Mouse (Mus musculus): Measurements from ENCODE around the gene Sh3pxd2a.

Sh3pxd2a gene

DNA sequence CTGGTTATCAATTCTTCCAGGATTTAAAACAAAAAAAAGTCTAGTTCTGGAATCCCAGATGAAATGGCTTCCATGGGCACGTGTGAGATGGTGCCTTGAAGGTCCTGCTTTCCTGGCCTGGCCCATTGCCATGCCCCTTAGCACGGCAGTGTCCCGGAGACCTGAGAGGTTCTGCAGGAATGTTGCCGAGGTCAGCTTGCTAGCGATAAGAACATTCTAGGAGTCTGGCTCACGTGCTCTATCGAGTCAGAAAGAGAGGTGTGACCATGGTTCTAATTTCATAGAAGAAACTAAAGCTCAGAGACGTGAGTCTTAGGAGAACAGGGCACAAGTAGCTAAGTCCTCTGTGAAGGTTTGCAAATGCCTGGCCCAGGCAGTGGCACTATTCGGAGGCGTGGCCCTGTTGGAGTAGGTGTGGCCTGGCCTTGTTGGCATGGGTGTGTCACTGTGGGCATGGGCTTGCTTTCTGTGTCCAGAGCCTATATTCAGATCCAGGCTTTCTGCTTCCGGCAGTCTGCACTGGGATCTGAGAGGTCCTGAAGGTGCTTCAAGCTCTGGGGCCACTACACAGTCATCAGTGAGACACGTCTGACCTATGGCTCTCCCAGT, 96.8 kb downstream of the Sh3pxd2a start:
- no peak for DNase-seq

DNA sequence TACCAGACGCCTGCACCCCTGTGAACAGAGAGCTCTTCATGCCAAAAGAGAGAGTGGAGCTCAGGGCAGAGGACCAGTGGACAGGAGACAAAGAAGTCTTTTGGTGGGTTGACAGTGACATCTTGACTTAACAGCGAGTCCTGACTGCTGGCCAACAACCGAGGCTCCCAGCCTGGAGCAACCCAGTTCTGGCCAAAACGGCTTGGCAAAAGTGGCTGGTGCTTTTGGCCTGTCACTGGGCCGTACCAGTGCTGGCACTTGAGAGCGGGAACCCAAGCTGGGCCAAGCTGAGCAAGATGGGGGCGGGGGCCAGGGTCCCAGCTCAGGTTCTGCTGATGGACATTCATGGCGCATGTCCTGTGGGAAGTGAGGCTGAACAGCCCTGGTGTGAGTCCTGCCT, 97.6 kb downstream of the Sh3pxd2a start:
- peak; percentile 85 to 90 for DNase-seq

DNA sequence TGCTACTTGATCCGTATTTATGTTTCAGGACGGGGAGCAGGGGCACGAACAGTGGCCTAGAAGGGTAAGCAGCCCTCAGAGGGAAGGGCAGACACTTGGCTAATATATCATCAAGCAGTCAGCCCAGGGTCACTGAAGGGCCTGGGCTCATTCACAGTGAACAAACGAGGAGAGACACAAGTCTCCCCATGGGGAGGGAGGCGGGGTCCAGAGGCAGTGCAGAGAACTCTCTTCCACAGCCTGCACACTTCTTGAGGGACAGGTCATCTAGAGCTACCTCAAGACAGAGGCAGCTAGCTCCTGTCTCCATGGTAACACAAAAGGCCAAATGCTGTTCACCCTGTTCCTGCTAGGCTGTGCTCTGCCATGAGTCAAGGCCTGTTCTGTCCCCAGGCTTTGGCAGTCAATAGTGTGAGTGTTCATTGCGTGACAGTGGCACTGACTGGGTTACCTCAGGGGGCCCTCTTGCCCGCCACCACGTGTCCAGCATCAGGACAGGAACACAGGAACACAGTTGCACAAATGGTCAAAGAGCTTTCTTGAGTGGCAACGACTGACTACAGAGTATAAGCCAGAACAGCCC, 101.0 kb downstream of the Sh3pxd2a start:
- no peak for DNase-seq

DNA sequence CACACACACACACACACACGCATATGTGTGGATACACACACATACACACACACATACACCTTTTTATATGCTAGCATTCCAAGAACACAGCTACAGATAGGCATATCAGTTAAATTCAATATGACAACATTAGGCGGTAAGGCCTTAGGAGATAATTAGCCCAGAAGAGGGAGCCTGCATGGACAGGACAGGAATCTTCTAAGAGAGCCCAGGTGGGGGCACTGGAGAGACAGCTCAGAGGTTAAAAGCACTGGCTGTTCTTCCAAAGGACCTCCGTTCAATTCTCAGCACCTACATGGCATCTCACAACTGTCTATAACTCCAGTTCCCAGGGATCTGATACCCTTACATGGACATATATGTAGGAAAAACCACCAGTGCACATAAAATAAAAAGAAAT, 103.3 kb downstream of the Sh3pxd2a start:
- no peak for DNase-seq

DNA sequence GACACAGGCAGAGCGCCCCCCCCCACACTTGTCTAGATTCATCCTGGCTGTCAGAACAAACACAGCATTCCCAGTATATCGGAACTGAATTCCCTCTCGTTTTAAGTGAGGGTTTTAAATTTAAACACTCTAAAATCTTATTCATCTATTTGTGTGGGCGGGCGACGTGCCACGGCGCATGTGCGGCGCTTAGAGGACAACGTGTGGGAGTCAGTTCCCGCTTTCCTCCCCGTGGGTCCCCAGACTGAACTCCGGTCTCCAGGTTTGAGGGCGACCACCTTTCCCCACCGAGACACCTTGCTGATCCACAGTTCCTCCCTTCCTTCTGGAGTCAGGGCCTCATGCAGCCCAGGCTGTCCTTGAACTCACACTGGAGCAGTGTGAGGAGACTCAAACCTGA, 104.2 kb downstream of the Sh3pxd2a start:
- DNase-seq: no peak

DNA sequence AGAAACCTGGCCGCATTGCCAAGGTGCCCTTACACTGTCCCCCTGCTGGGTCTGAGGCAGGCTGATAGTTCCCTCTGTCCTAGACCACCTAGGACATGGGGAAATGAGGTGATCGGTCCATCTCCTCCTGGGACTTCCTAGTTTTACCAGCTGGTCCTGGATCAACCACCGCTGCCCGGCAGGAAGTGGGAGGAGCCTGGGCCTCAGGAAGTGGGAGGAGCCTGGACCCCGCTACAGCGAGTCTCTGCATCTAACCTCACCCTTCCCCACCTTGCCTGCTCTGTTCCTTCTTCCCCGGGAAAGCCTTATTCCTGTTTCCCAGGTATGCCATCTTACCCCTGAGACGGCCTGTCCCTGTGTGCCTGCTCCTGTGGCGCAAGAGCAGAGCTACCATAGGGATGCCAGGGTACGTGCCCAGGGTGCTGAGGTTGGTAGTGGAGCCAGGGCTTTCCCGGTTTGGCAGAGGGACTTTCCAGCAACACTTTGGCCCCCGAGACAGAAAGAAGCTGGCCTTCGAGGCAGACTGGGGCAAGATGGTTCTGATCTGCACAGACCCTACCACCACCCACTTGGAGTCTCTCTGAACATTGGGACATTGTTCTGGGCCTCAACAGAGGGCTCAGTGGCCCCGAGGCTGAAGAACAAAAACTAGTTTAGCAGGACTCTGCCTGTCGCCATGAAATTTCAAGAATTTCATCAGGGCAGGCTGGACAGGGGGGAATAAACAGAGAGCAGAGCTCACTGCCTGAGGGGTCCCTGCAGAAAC, 104.9 kb downstream of the Sh3pxd2a start:
- DNase-seq: no peak

DNA sequence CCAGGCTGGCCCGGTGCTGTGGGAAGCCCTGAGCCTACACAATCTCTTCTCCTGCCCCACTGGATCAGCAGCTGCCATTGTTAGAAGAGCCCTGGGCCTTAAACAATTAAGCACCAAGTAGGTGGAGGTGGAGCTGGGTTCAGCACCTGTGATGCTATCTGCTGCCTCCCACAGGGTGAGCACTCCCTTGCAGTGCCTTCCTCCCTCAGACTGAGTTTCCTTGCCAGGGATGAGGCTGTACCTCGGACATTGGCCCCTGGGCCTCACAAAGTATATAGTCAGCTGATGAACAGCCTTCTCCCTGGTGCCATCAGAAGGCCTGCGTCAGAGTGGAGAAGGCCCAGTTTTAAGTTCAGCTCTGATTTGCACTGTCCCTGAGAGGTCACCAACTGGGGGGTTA, 106.9 kb downstream of the Sh3pxd2a start:
- no peak for DNase-seq

DNA sequence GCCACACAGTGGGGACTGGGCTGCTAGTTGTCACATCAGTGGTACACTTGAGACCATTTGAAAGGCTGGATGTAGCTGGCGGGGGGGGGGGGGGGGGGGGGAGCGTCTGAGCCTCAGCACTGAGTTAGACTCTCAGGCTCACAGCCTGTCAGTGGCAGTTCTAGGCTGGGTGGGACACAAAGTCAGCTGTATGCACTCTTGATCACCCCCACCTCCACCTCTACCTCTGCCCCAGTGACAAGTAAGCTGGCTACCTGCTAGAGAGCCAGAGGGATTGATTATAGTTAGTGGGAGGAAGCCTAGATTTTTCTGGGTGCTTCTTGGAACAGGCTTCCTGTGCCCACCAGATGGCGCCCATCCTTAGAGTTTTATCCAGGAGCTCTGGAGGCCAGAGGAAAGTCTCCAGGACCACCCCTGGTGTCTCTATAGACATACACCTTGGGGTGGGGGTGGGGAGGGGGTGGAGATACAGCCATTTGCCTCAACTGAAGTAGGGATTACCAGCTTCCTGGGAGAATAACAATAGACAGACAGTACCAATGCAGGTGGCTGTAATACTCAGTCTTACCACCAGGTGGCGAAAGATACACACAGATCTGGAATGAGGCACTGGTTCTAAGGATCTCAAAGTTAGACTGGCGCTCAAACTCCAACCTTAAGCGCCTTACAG, 107.9 kb downstream of the Sh3pxd2a start:
- DNase-seq: peak; percentile 76 to 87

DNA sequence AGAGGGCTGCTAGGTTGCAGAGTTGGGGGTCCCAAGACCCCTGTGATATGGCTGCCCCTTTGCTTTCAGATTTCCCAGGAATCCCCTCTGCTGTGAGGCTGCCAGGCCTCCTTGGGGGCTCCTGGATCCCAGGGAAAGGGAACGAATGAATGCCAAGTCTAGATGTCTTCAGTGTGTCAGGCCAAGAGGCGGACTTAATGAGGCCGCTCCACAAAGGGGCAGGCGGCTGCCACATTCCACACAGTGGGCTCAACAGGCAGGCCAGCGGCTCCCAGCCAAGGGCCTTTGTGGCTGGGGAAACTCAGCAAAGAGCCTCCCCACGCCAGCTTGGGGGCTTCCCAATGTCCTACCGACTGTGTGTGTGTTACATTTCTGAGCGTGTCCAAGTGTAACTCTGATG, 109.7 kb downstream of the Sh3pxd2a start:
- DNase-seq: no peak

DNA sequence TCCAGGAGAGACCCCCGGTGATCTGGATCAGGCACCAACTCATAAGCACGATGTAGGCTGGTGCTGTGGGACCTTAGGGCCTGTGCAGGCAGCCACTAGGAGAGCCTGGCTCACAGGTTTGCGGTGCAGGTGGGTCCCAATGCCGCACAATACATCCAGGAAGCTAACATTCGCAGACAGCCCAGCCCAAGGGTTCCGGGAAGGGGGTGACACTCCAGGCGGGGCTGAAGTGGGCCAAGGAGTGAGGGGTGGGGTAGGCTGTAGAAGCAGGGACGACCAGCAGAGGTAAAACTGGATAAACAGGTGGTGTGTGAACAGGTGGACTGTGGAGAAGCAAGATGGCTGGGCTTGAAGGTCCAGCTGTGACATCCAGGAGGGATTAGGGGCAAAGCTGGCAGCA, 115.2 kb downstream of the Sh3pxd2a start:
- no peak for DNase-seq

DNA sequence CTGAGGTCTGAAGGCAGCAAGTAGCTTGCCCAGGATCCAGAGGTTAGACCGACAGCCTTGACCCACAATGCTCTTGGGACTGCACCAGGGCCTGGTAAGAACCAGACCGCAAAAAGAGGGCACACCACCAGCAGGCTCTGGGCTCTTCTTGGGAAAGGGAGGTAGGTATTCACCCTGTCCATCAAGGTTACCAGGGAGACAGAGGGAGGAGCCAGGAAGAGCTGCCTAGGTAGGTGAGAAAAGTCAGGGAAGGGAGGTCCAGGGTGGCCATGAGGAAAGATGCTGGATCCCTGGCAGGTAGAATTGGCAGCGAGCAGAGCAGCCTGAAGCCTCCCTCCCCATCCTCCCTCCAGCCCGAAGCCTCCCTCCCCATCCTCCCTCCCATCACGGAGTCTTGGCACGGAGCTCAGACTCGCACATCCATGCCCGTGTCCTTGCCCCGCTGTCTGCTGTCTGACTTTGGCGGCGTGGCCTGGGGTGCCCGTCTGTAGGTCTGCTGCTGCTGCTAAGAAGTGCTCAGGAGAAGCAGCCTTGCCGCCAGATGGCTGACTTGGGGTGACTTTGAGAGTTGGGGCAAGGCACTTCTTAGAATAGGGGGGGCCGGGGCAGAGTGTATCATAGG, 115.7 kb downstream of the Sh3pxd2a start:
- peak; percentile 30 to 64 for DNase-seq

DNA sequence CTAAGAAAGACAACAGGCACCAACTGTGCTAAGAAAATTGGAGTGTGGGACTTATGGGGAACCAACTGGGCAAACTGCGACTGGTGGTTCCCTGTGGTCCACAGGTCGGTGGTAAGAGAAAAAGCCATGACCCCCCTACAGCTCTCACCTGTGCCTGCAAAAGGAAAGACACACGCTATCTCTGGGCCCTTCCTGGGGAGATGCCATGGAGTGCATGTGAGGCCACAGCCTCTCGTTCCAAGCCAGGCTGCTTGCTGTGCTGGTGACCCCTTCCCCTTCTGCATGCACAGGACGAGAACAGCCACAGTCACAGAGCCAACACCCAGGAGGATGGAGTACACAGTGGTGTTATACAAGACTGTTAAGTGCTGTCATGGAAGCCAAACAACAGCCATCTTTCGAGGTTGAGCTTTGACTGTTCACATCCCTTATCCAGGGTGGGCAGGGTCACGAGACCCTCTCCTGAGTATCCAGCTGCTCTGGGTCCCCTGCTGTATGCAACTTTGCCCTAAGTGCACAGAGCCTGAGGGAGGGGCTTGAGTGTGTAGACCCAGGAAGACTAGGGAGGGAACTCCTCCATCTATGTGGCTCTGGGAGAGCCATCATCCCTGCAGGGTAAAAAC, 117.1 kb downstream of the Sh3pxd2a start:
- DNase-seq: no peak

DNA sequence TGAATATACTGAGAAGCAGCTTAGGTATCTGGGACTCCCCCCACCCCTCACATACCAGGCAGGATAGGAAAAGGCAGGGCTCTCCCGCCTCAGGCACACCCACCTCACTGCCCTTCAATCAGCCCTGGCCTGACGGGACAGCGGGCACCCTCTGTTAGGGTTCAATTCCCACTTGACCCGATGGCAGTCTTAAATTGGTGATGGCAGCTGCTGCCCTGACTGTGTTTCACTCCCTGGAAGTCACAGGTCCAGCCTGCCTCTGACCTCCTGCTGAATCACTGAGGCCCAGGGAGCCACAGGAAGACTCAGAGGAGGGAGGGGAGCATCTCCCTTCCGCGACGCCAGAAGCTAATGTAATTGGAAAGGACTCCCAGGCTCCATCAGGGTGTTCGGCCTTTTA, 117.6 kb downstream of the Sh3pxd2a start:
- no peak for DNase-seq

DNA sequence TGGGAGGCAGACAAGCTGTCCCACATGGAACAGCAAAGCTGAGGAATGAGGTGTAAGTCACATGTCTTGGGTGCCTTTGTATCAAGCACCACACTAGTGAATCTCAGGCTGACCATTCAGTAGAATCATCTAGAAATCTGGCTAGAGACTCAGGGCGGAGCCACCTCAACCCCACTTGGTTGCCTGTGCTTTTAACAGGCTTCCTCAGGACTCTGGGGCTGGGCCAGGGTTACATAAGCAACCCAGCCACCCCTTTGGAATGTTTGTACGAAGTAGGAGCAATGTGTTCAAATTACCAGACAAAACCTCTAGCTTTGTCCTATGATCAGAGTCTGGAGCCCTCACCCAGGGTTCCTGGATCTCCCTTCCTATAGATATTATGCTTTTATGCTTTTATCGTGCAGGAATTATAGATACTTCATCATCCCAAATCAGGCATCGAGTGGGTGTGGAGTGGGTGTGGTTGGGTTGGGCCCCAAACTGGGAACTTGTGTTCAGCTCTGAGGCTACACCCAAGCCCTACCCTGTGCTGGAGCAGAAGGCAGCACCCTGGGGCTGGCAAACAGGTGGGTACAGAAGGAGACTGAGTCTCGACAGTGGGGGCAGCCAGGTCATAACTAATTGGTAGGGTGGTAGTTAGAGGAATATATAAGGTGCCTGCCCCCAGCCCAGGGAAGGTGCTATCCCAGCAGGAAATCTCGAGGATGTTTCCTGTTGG, 118.2 kb downstream of the Sh3pxd2a start:
- DNase-seq: no peak

DNA sequence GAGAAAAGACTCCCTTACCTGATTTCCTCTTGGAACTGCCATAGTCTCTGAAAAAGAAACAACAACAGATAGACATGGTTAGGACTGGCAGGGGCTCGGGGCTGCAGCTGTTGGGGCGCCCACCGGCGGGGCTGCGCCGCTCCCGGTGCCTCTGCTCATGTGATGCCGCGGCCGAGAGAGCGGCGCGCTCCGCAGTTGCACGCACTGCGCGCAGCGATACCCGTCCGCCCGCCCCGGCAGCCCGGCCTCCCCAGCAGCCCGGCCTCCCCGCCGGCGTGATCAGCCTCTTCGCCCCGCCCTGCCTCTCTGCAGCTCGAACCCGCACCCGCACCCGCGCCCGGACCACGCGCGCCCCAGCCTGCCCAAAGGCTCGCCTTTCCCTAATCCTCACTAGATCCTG, 120.8 kb downstream of the Sh3pxd2a start:
- DNase-seq: peak; percentile 52 to 65

DNA sequence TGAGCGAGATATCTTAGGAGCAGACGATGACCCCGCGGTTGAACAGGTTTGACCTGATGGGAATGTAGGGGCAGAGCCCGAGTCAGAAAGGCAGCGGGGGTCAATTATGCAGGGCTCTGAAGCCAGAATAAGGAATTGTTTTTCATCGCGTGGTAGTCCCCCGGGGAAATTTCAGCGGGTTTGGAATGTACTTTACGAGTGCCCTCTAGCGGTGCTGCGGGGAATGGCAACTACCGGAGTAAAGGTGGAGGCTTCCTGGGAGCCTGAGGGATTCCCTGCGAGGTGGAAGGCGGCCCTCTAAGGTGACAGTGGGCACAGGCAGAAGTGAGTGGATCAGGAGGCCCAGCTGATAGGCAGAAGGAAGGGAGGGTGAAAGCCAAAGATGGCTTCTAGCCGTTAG, 125.0 kb downstream of the Sh3pxd2a start:
- DNase-seq: peak; percentile 90 to 93

DNA sequence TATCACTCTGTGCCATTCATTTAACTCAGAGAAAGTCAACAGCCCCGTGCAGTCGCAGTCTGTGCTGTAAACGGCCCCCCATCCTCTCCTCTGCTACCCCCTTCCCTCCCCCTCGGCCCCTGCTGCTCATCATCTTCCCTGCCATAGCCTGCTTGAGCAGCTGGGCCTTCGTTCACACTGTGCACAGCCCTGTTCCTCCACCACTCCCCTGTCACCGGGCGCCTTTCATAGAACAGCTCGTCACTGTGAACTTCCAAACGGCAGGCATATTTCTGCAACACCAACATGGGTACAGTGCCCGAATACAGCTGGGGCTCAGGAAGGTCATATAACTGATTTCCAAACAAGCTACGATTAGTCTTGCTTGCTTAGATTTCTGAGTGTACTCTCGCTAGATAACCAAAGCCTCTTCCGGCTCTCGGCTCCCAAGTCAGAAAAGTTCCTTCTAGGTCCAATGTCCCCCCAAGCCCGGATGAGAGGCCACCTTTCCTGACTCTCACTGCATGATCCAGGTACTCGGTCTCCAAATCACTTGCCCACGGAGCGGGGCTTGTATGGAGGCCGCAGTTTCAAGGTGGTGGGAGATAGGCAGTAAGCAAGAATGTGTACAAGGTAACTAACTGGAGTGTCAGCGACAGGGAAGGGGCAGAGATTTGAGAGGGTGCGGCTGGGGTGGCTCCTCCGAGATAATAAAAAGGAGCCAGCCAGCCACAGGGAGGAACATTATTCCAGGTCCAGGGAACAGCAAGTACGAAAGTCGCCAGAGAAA, 125.6 kb downstream of the Sh3pxd2a start:
- DNase-seq: peak; percentile 29 to 31

DNA sequence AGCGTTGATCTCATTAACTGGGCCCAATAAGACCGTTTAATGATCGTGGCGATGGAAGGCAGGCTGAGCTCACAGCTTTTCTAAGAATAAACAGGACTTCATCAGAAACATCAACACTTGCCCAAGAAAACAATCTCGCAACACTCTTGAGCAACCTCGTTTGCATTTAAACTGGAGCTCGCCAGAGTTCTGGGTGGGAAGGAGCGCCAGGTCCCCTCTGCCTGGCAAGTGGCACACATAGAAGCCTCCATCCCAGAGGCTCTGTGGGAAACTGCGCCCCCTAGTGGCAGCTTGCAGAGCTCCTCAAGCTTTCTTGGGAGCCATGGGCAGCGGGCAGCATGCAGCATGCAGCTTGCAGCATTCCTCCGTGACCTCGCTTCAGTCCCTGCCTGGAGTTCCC, 126.5 kb downstream of the Sh3pxd2a start:
- DNase-seq: peak; percentile 96 to 97

DNA sequence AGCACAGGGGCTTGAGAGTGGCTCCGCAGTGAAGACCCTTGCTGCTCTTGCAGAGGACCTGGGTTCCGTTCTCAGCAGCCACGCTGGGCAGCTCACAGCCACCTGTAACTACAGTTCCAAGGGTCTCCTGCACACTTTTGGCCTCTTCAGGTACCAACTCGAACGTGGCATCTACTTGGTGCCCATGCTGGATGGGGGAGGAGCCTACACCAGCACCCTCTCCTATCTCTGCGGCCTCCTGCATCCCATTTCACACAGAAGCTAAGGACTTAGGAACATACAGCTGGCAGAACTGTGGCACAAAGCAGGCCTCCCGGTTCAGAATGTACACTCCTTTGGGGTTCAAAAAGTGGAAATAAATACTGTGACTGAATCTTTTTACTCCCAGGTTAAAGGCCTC, 127.0 kb downstream of the Sh3pxd2a start:
- no peak for DNase-seq

DNA sequence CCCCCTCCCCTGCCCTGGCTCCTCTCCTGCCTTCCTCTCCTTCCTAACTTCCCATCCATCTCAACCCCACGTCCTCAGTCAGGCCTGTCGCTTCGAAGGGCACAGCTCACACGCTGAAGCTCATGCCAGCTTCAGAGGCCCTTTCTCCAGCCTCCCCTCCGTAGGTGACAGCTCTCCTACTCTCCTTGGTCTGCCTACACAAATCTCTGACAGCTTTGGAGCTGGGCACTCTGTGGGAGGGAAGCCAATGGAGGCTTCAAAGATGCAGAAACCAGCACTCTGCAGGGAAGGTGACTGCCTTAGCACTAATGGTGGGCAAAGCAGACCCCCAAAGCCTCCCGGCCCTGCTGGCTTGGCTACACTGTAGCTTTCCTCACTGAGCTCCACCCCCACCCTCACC, 128.9 kb downstream of the Sh3pxd2a start:
- DNase-seq: no peak

DNA sequence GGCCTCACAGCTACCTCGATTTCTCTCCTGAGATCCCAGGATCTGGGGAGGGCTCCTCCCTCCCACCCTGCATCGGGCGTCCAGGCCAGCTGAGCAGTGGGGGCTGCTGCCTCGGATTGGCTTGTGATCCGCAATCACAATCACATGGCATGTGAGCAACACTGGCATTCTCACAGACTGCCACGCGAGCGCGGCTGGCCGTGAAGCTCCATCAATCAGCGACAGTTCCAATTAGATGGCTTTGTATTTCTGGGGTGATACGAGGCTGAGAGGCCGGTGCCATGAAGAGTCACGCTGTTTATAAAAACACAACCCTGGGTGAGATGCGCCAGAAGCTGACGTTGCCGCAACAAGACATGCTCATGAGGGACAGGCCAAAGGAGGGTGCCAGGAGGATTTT, 129.5 kb downstream of the Sh3pxd2a start:
- DNase-seq: no peak

Data from cerebellum, postnatal 25 days (tissue).